Mouse (Mus musculus) MEL (cell line): Measurements from ENCODE around the gene Morc2a. TPM values are rescaled to one million over a fixed set of nuclear protein-coding genes. Genes with fewer than 3 reads are reported as not detected.

Experiments used
- DNase-seq: peaks from one replicate; pipeline ENCODE4 v3.0.0; 2011; ENCODE audit warnings: low read depth, low spot score
- H3K27ac ChIP-seq: 2 replicates; pipeline ENCODE4 v1.5.1; 2012; ENCODE audit warnings: low read depth, mild to moderate bottlenecking, control low read depth, low read length, moderate library complexity; ENCODE audit not compliant: control insufficient read depth
- H3K27me3 ChIP-seq, 2 experiments: fragments of 150-350 bp in 1 of 2; sonication (generic) in 1 of 2; 2 replicates each; pipeline ENCODE4 v1.6.1; 2012; ENCODE audit warnings: low read length in 2 of 2, mild to moderate bottlenecking in 2 of 2, improper control_type of control experiment in 1 of 2, moderate library complexity in 1 of 2; ENCODE audit not compliant: insufficient read depth in 2 of 2, control insufficient read depth in 1 of 2
- H3K36me3 ChIP-seq, 2 experiments: 2 replicates each; pipeline ENCODE4 v1.6.1; 2012 to 2014; ENCODE audit warnings: low read length in 2 of 2, improper control_type of control experiment in 1 of 2, inconsistent platforms in 1 of 2, mild to moderate bottlenecking in 1 of 2; ENCODE audit not compliant: insufficient read depth in 2 of 2, control insufficient read depth in 1 of 2
- H3K4me1 ChIP-seq, 2 experiments: fragments of 150-350 bp in 1 of 2; sonication (generic) in 1 of 2; 2 replicates each; pipeline ENCODE4 v1.6.1; 2012; ENCODE audit warnings: low read length in 2 of 2, improper control_type of control experiment in 1 of 2, mild to moderate bottlenecking in 1 of 2; ENCODE audit not compliant: insufficient read depth in 2 of 2, control insufficient read depth in 1 of 2
- H3K4me3 ChIP-seq, 2 experiments: fragments of 150-350 bp in 1 of 2; sonication (generic) in 1 of 2; 2 replicates each; pipeline ENCODE4 v1.5.1; 2012; ENCODE audit warnings: low read depth in 2 of 2, low read length in 2 of 2, mild to moderate bottlenecking in 2 of 2, moderate library complexity in 2 of 2, control low read depth in 1 of 2, improper control_type of control experiment in 1 of 2; ENCODE audit not compliant: control insufficient read depth in 1 of 2, insufficient read depth in 1 of 2
- H3K79me2 ChIP-seq: 2 replicates; pipeline ENCODE4 v1.6.1; 2012; ENCODE audit warnings: mild to moderate bottlenecking, low read length, moderate library complexity; ENCODE audit not compliant: control insufficient read depth, poor library complexity, insufficient read depth
- H3K9ac ChIP-seq: 2 replicates; pipeline ENCODE4 v1.6.1; 2012; ENCODE audit warnings: low read depth, mild to moderate bottlenecking, control low read depth, low read length, moderate library complexity; ENCODE audit not compliant: control insufficient read depth, poor library complexity, severe bottlenecking
- H3K9me3 ChIP-seq: fragments of 150-350 bp; sonication (generic); replicated peaks from 2 replicates; pipeline ENCODE4 v1.6.1; 2012; ENCODE audit warnings: mild to moderate bottlenecking, low read length, improper control_type of control experiment, moderate library complexity; ENCODE audit not compliant: insufficient read depth
- BHLHE40 ChIP-seq: IDR thresholded peaks from 2 replicates; pipeline ENCODE4 v1.6.1; 2012; ENCODE audit warnings: low read depth, mild to moderate bottlenecking, inconsistent platforms, low read length, improper control_type of control experiment, borderline replicate concordance
- CHD2 ChIP-seq: IDR thresholded peaks from 2 replicates; pipeline ENCODE4 v1.6.1; 2011; ENCODE audit warnings: low read length, improper control_type of control experiment
- E2F4 ChIP-seq: IDR thresholded peaks from 2 replicates; pipeline ENCODE4 v1.6.1; 2011; ENCODE audit warnings: low read depth, low read length, improper control_type of control experiment, borderline replicate concordance
- EP300 ChIP-seq, 2 experiments: IDR thresholded peaks; 2 replicates each; pipeline ENCODE4 v1.6.1; 2011; ENCODE audit warnings: improper control_type of control experiment in 2 of 2, low read length in 2 of 2, low read depth in 1 of 2, mild to moderate bottlenecking in 1 of 2
- HCFC1 ChIP-seq: IDR thresholded peaks from 2 replicates; pipeline ENCODE4 v1.6.1; 2012; ENCODE audit warnings: low read depth, mild to moderate bottlenecking, inconsistent platforms, low read length, improper control_type of control experiment, moderate library complexity
- KAT2A ChIP-seq: conservative IDR thresholded peaks from 2 replicates; pipeline ENCODE4 v1.6.1; 2012; ENCODE audit warnings: low read depth, low read length, improper control_type of control experiment, inconsistent platforms
- MYB ChIP-seq: IDR thresholded peaks from 2 replicates; pipeline ENCODE4 v1.6.1; 2011; ENCODE audit warnings: mild to moderate bottlenecking, low read depth, low read length, improper control_type of control experiment
- NELFE ChIP-seq: IDR thresholded peaks from 2 replicates; pipeline ENCODE4 v1.6.1; 2011; ENCODE audit warnings: low read depth, low read length, improper control_type of control experiment
- POLR2A ChIP-seq, 2 experiments: IDR thresholded peaks; 2 replicates each; pipeline ENCODE4 v1.6.1; 2011 to 2012; ENCODE audit warnings: low read length in 2 of 2, mild to moderate bottlenecking in 2 of 2, control low read depth in 1 of 2, improper control_type of control experiment in 1 of 2, low read depth in 1 of 2, moderate library complexity in 1 of 2; ENCODE audit not compliant: control insufficient read depth in 1 of 2, insufficient read depth in 1 of 2, poor library complexity in 1 of 2
- POLR2AphosphoS2 ChIP-seq: IDR thresholded peaks from 2 replicates; pipeline ENCODE4 v1.6.1; 2011; ENCODE audit warnings: low read length, improper control_type of control experiment
- RAD21 ChIP-seq: IDR thresholded peaks from 2 replicates; pipeline ENCODE4 v1.6.1; 2011; ENCODE audit warnings: mild to moderate bottlenecking, low read depth, low read length, improper control_type of control experiment
- RCOR1 ChIP-seq: IDR thresholded peaks from 2 replicates; pipeline ENCODE4 v1.6.1; 2012; ENCODE audit warnings: low read depth, mild to moderate bottlenecking, inconsistent platforms, low read length, improper control_type of control experiment
- SIN3A ChIP-seq: IDR thresholded peaks from 2 replicates; pipeline ENCODE4 v1.6.1; 2012; ENCODE audit warnings: low read length, improper control_type of control experiment, inconsistent platforms
- TAL1 ChIP-seq: IDR thresholded peaks from 2 replicates; pipeline ENCODE4 v1.6.1; 2012; ENCODE audit warnings: mild to moderate bottlenecking, inconsistent platforms, low read length, moderate library complexity, mixed read lengths
- TBP ChIP-seq: IDR thresholded peaks from 2 replicates; pipeline ENCODE4 v1.8.0; 2011; ENCODE audit warnings: low read depth, low read length, improper control_type of control experiment
- TCF12 ChIP-seq: IDR thresholded peaks from 2 replicates; pipeline ENCODE4 v1.6.1; 2014; ENCODE audit warnings: low read depth, mild to moderate bottlenecking, inconsistent platforms, low read length, improper control_type of control experiment, moderate library complexity
- USF1 ChIP-seq: IDR thresholded peaks from 2 replicates; pipeline ENCODE4 v1.6.1; 2014; ENCODE audit warnings: low read depth, mild to moderate bottlenecking, inconsistent platforms, low read length, improper control_type of control experiment, moderate library complexity
- USF2 ChIP-seq, 2 experiments: IDR thresholded peaks; 2 replicates each; pipeline ENCODE4 v1.6.1; 2011 to 2012; ENCODE audit warnings: improper control_type of control experiment in 2 of 2, low read length in 2 of 2, borderline replicate concordance in 1 of 2, inconsistent platforms in 1 of 2, low read depth in 1 of 2, mild to moderate bottlenecking in 1 of 2; ENCODE audit not compliant: insufficient read depth in 1 of 2
- ZC3H11A ChIP-seq: IDR thresholded peaks from 2 replicates; pipeline ENCODE4 v1.6.1; 2012; ENCODE audit warnings: low read depth, mild to moderate bottlenecking, inconsistent platforms, low read length, improper control_type of control experiment
- ZKSCAN1 ChIP-seq: IDR thresholded peaks from 2 replicates; pipeline ENCODE4 v1.6.1; 2012; ENCODE audit warnings: low read depth, mild to moderate bottlenecking, inconsistent platforms, low read length, improper control_type of control experiment, moderate library complexity
- ZMIZ1 ChIP-seq: IDR thresholded peaks from 2 replicates; pipeline ENCODE4 v1.6.1; 2012; ENCODE audit warnings: low read depth, mild to moderate bottlenecking, inconsistent platforms, low read length, improper control_type of control experiment, moderate library complexity
- polyA plus RNA-seq, 2 experiments: library from polyadenylated mRNA; stranded (reverse) in 1 of 2; unstranded in 1 of 2; fragments of >175 nt in 1 of 2; fragments of >200 nt in 1 of 2; gene quantifications; 2 replicates each; pipeline versions ENCODE4 v1.2.1 to v1.2.4; 2012; ENCODE audit warnings: low replicate concordance in 2 of 2, low read depth in 1 of 2; ENCODE audit not compliant: insufficient read length in 2 of 2, insufficient read depth in 1 of 2, missing spikeins in 1 of 2
- total RNA-seq: library from RNA; depleted of rRNA; stranded (reverse); fragments of 300-350 nt; gene quantifications from 2 replicates; pipeline ENCODE4 v1.2.3, GENCODE M21; 2012

Morc2a gene
- total and polyA plus RNA-seq, 3 experiments, result 14.7 to 25.6 (median 23.4) TPM

DNA sequence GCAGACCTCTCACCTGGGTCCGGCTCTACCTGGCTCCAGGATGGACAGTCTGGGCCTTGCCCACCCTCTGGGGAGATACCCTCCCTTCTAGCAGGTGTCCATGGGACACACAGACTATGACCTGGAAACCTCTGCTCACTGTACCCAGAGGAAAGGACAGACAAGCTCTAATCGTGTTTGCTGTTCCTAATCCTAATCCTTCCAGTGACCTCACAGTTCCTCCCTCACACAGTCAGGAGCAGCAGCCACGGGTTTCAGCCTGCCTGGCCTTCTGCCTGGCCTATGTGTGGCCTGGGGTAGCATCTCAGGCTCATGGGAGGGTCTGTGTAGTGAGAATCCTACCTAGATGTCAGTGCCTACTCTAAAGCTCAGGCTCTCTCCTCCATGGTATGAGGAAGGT is 73.9 kb downstream of the Morc2a start:
- Histone ChIP-seq H3K27ac (no peak overlapping the region), H3K4me3 (no peak overlapping the region), H3K79me2 (no peaks in the 10 kb centered on the region), H3K36me3 (no peaks in the 10 kb centered on the region), H3K9ac (no peak overlapping the region), H3K9me3 (no peaks in the 10 kb centered on the region), H3K4me1 (no peaks in the 10 kb centered on the region), H3K27me3 (peaks cover 2% of the 10 kb centered on the region in 2 experiments; a peak in 2 of 4 replicates)
- TF ChIP-seq ZMIZ1, result no peak
- TF ChIP-seq BHLHE40, result no peak
- TF ChIP-seq E2F4, result no peak
- TF ChIP-seq EP300 (IDR thresholded peaks at IDR 0.05; ENCODE audit: low read depth in 1 of 2, low read length in 2 of 2), result no peak
- no peak for TF ChIP-seq KAT2A
- TF ChIP-seq NELFE, result no peak
- TF ChIP-seq POLR2AphosphoS2, result no peak
- TF ChIP-seq CHD2, result no peak
- TF ChIP-seq TBP, result no peak
- TF ChIP-seq TAL1, result no peak
- no peak for TF ChIP-seq HCFC1
- TF ChIP-seq TCF12, result no peak
- no peak for TF ChIP-seq ZKSCAN1
- no peak for DNase-seq

GRCm38 (mm10) chr11:3723910-3724309 is 74.9 kb downstream of the Morc2a start:
- TF ChIP-seq USF1 (no peak), ZC3H11A (no peak), MYB (no peak), POLR2A (IDR thresholded peaks at IDR 0.05; ENCODE audit: control insufficient read depth in 1 of 2, insufficient read depth in 1 of 2, low read depth in 1 of 2, low read length in 2 of 2, poor library complexity in 1 of 2) (no peak), E2F4 (no peak), RCOR1 (no peak), ZMIZ1 (no peak), HCFC1 (no peak), RAD21 (no peak), SIN3A (no peak), USF2 (IDR thresholded peaks at IDR 0.05; ENCODE audit: borderline replicate concordance in 1 of 2, insufficient read depth in 1 of 2, low read depth in 1 of 2, low read length in 2 of 2) (no peak)
- TF ChIP-seq, all 39 proteins: peak for 0
- Histone ChIP-seq H3K27me3 (peaks cover 0 to 2% of the 10 kb centered on the region in 2 experiments; a peak in 1 of 4 replicates), H3K79me2 (no peaks in the 10 kb centered on the region), H3K27ac (no peak overlapping the region), H3K4me3 (no peak overlapping the region), H3K9me3 (no peaks in the 10 kb centered on the region), H3K36me3 (no peaks in the 10 kb centered on the region), H3K9ac (no peak overlapping the region), H3K4me1 (no peaks in the 10 kb centered on the region)
- DNase-seq, result no peak
